Mouse (Mus musculus): ENCODE data around the gene Ing3. TPM values are rescaled to one million over a fixed set of nuclear protein-coding genes. Genes with fewer than 3 reads are reported as not detected.

Gene Ing3
- polyA plus RNA-seq (2012; fragmentation: generic; extraction: Trizol) = 8.1 TPM

GRCm38 (mm10) chr6:21949226-21949731 lies at the start of gene Ing3:
Gene Ing3 (plus strand): TSS chr6:21949571.
- peaks cover 16% of the 10 kb centered on the region for H3K79me2 ChIP-seq (ENCODE audit: control insufficient read depth, insufficient read depth)
- peak within 1 kb of the TSS; percentile 18 for H3ac ChIP-seq (ENCODE audit: control insufficient read depth, insufficient read length)
- no peaks in the 10 kb centered on the region for H3K27me3 ChIP-seq (ENCODE audit: control insufficient read depth, insufficient read depth, insufficient read length)
- peak within 1 kb of the TSS; percentile 95 for H3K4me2 ChIP-seq (ENCODE audit: low read depth)
- H3K36me3 ChIP-seq (ENCODE audit: control insufficient read depth, insufficient read depth) = peaks cover 12% of the 10 kb centered on the region
- H3K4me3 ChIP-seq = peak within 1 kb of the TSS; percentile 52
- TF ChIP-seq MYOG (IDR thresholded peaks at IDR 0.05; ENCODE audit: control insufficient read depth in 1 of 3, insufficient read depth in 1 of 3, insufficient read length in 2 of 3, low read depth in 2 of 3) (peak in 2 of 3 experiments; percentile 42 to 74), MYOD1 (IDR thresholded peaks at IDR 0.05; ENCODE audit: control insufficient read depth in 1 of 3, insufficient read length in 2 of 3, low read depth in 2 of 3) (peak; percentile 59 to 74 (median 68)), TCF12 (IDR thresholded peaks at IDR 0.05; ENCODE audit: insufficient read depth, poor library complexity, severe bottlenecking) (no peak), CEBPB (IDR thresholded peaks at IDR 0.05; ENCODE audit: insufficient read depth, poor library complexity, severe bottlenecking) (0 out of 2 replicates have a peak, but pooled peaks have one; percentile 3), TCF3 (IDR thresholded peaks at IDR 0.05; ENCODE audit: insufficient read length, low read depth) (no peak), E2F4 (IDR thresholded peaks at IDR 0.05; ENCODE audit: insufficient read depth) (peak; percentile 2)

DNA sequence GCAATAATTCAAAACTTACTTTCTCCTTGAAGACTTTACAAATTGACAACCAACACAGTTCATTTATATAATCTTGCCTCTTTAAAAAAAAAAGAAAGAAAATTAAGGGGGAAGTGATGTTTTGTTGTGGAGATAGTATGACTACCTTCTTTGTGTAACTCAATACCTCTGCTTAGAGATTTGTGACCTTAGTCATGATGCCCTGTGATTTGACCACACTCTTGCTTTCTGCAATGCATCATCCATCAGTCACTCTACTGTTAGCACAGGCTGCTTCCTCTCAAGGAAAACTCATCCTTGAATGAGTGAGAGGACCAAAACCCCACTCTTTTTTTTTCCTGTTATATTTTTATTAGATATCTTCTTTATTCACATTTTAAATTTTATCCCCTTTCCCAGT lies 39.7 kb upstream of the Ing3 start:
- Histone ChIP-seq H3K36me3 (ENCODE audit: control insufficient read depth, insufficient read depth) (no peaks in the 10 kb centered on the region), H3K27me3 (ENCODE audit: control insufficient read depth, insufficient read depth, insufficient read length) (no peaks in the 10 kb centered on the region), H3ac (ENCODE audit: control insufficient read depth, insufficient read length) (no peak overlapping the region), H3K4me2 (ENCODE audit: low read depth) (peak overlapping the region; percentile 56), H3K4me3 (no peak overlapping the region), H3K79me2 (ENCODE audit: control insufficient read depth, insufficient read depth) (no peaks in the 10 kb centered on the region)
- no peak for TF ChIP-seq MYOD1 (IDR thresholded peaks at IDR 0.05; ENCODE audit: control insufficient read depth in 1 of 3, insufficient read length in 2 of 3, low read depth in 2 of 3)
- no peak for TF ChIP-seq POLR2AphosphoS2 (IDR thresholded peaks at IDR 0.05; ENCODE audit: insufficient read length, low read depth)
- TF ChIP-seq REST (IDR thresholded peaks at IDR 0.05; ENCODE audit: insufficient read depth, insufficient read length) = no peak
- no peak for TF ChIP-seq USF1 (IDR thresholded peaks at IDR 0.05; ENCODE audit: low read depth)
- TF ChIP-seq TCF12 (IDR thresholded peaks at IDR 0.05; ENCODE audit: insufficient read depth, poor library complexity, severe bottlenecking) = no peak
- TF ChIP-seq MYOG (IDR thresholded peaks at IDR 0.05; ENCODE audit: control insufficient read depth in 1 of 3, insufficient read depth in 1 of 3, insufficient read length in 2 of 3, low read depth in 2 of 3) = no peak
- no peak for TF ChIP-seq MAX (IDR thresholded peaks at IDR 0.05; ENCODE audit: low read depth)
- no peak for TF ChIP-seq CEBPB (IDR thresholded peaks at IDR 0.05; ENCODE audit: insufficient read depth, poor library complexity, severe bottlenecking)
- no peak for TF ChIP-seq POLR2A (IDR thresholded peaks at IDR 0.05; ENCODE audit: insufficient read length, low read depth)

DNA sequence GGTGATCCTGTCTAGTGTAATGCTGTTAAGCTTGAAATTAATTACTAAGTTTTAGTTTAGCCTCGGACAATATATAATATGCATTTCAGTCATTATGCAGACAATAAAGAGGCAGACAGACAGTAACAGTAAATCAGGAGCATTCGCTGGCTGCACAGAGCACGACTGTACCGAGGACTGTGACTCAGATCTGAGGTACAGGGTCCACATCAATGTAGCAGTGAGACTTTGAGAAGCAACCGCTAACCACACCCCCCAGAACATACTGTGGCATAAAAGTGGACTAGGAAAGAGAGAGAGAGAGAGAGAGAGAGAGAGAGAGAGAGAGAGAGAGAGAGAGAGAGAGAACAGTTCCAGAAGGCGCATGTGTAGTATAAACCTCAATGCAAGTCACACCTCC lies 38.6 kb upstream of the Ing3 start:
- Histone ChIP-seq H3K27me3 (ENCODE audit: control insufficient read depth, insufficient read depth, insufficient read length) (no peaks in the 10 kb centered on the region), H3K36me3 (ENCODE audit: control insufficient read depth, insufficient read depth) (no peaks in the 10 kb centered on the region), H3K4me2 (ENCODE audit: low read depth) (peak overlapping the region; percentile 20), H3ac (ENCODE audit: control insufficient read depth, insufficient read length) (no peak overlapping the region), H3K79me2 (ENCODE audit: control insufficient read depth, insufficient read depth) (no peaks in the 10 kb centered on the region), H3K4me3 (no peak overlapping the region)
- no peak for TF ChIP-seq TCF12 (IDR thresholded peaks at IDR 0.05; ENCODE audit: insufficient read depth, poor library complexity, severe bottlenecking)
- TF ChIP-seq USF1 (IDR thresholded peaks at IDR 0.05; ENCODE audit: low read depth) = no peak
- TF ChIP-seq SRF (IDR thresholded peaks at IDR 0.05; ENCODE audit: control insufficient read depth, insufficient read length, low read depth) = no peak
- no peak for TF ChIP-seq REST (IDR thresholded peaks at IDR 0.05; ENCODE audit: insufficient read depth, insufficient read length)
- no peak for TF ChIP-seq MYOG (IDR thresholded peaks at IDR 0.05; ENCODE audit: control insufficient read depth in 1 of 3, insufficient read depth in 1 of 3, insufficient read length in 2 of 3, low read depth in 2 of 3)
- TF ChIP-seq MYOD1 (IDR thresholded peaks at IDR 0.05; ENCODE audit: control insufficient read depth in 1 of 3, insufficient read length in 2 of 3, low read depth in 2 of 3) = no peak
- no peak for TF ChIP-seq E2F4 (IDR thresholded peaks at IDR 0.05; ENCODE audit: insufficient read depth)
- TF ChIP-seq MAX (IDR thresholded peaks at IDR 0.05; ENCODE audit: low read depth) = no peak
- TF ChIP-seq CEBPB (IDR thresholded peaks at IDR 0.05; ENCODE audit: insufficient read depth, poor library complexity, severe bottlenecking) = no peak
- no peak for TF ChIP-seq POLR2A (IDR thresholded peaks at IDR 0.05; ENCODE audit: insufficient read length, low read depth)
- TF ChIP-seq TCF3 (IDR thresholded peaks at IDR 0.05; ENCODE audit: insufficient read length, low read depth) = no peak
- TF ChIP-seq POLR2AphosphoS2 (IDR thresholded peaks at IDR 0.05; ENCODE audit: insufficient read length, low read depth) = no peak

DNA sequence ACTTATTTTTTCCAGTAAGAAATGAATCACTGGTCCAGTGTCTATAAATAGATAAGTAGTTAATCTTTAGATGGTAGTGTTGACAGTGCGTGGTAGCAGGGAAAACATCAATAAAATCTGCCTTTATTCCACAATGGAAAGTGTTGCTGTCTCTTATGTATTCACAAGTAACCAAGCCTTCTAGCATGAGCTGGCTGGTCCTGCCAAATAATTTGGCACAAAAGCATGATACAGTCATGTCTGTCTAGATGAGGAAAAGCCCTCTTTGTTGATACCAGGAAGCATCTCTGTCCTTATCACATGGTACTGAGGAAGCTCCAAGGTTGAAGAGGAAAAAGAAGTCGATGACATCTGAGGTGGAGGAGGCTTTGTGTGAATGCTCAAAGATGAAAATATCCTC lies 32.8 kb upstream of the Ing3 start:
- no peak overlapping the region for H3K4me3 ChIP-seq
- H3K27me3 ChIP-seq (ENCODE audit: control insufficient read depth, insufficient read depth, insufficient read length) = no peaks in the 10 kb centered on the region
- TF ChIP-seq E2F4 (IDR thresholded peaks at IDR 0.05; ENCODE audit: insufficient read depth) (no peak), USF1 (IDR thresholded peaks at IDR 0.05; ENCODE audit: low read depth) (no peak), MAX (IDR thresholded peaks at IDR 0.05; ENCODE audit: low read depth) (no peak), TCF3 (IDR thresholded peaks at IDR 0.05; ENCODE audit: insufficient read length, low read depth) (no peak), POLR2AphosphoS2 (IDR thresholded peaks at IDR 0.05; ENCODE audit: insufficient read length, low read depth) (no peak), MYOD1 (IDR thresholded peaks at IDR 0.05; ENCODE audit: control insufficient read depth in 1 of 3, insufficient read length in 2 of 3, low read depth in 2 of 3) (no peak), CEBPB (IDR thresholded peaks at IDR 0.05; ENCODE audit: insufficient read depth, poor library complexity, severe bottlenecking) (no peak), REST (IDR thresholded peaks at IDR 0.05; ENCODE audit: insufficient read depth, insufficient read length) (no peak), MYOG (IDR thresholded peaks at IDR 0.05; ENCODE audit: control insufficient read depth in 1 of 3, insufficient read depth in 1 of 3, insufficient read length in 2 of 3, low read depth in 2 of 3) (no peak), POLR2A (IDR thresholded peaks at IDR 0.05; ENCODE audit: insufficient read length, low read depth) (no peak), TCF12 (IDR thresholded peaks at IDR 0.05; ENCODE audit: insufficient read depth, poor library complexity, severe bottlenecking) (no peak), SRF (IDR thresholded peaks at IDR 0.05; ENCODE audit: control insufficient read depth, insufficient read length, low read depth) (no peak)
- no peaks in the 10 kb centered on the region for H3K36me3 ChIP-seq (ENCODE audit: control insufficient read depth, insufficient read depth)
- H3K79me2 ChIP-seq (ENCODE audit: control insufficient read depth, insufficient read depth) = no peaks in the 10 kb centered on the region
- H3ac ChIP-seq (ENCODE audit: control insufficient read depth, insufficient read length) = no peak overlapping the region
- no peak overlapping the region for H3K4me2 ChIP-seq (ENCODE audit: low read depth)
